Mouse (Mus musculus): Measurements from ENCODE around the gene Sspo. TPM values are rescaled to one million over a fixed set of nuclear protein-coding genes. Genes with fewer than 3 reads are reported as not detected.

The Sspo gene
- polyA plus RNA-seq, 1 experiment from 2014 or later: 0.15 TPM

GRCm38 (mm10) chr6:48536091-48536490 is 88.1 kb downstream of the Sspo start:
- no peak for DNase-seq (ENCODE audit: low spot score)
- Histone ChIP-seq H3K4me3 (ENCODE audit: low read depth, low read length) (no peak overlapping the region), H3K4me1 (ENCODE audit: control insufficient read depth, insufficient read depth, low read length) (peaks cover 7% of the 10 kb centered on the region), H3K27ac (ENCODE audit: low read depth, low read length) (no peak overlapping the region), H3K9me3 (ENCODE audit: control insufficient read depth, low read length) (no peaks in the 10 kb centered on the region), H3K9ac (ENCODE audit: low read length) (no peak overlapping the region), H3K36me3 (ENCODE audit: control insufficient read depth, insufficient read depth, low read length) (no peaks in the 10 kb centered on the region), H3K4me2 (ENCODE audit: low read depth) (no peak overlapping the region), H3K27me3 (ENCODE audit: control insufficient read depth, insufficient read depth, low read length) (no peaks in the 10 kb centered on the region)
- WGBS: 76% methylated on average over 4 of the region's 4 CpGs
- no peak for ATAC-seq (ENCODE audit: insufficient read depth, low FRiP score, low TSS enrichment)

- ATAC-seq (ENCODE audit: insufficient read depth, low FRiP score, low TSS enrichment) (peak; percentile 91), DNase-seq (ENCODE audit: low spot score) (peak; percentile 93)
- no peak within 1 kb of the TSS for H3K27ac ChIP-seq (ENCODE audit: low read depth, low read length)
- no peaks in the 10 kb centered on the region for H3K36me3 ChIP-seq (ENCODE audit: control insufficient read depth, insufficient read depth, low read length)
- no peaks in the 10 kb centered on the region for H3K9me3 ChIP-seq (ENCODE audit: control insufficient read depth, low read length)
- peak within 1 kb of the TSS; percentile 49 for H3K4me3 ChIP-seq (ENCODE audit: low read depth, low read length)
- peak within 1 kb of the TSS; percentile 69 for H3K4me2 ChIP-seq (ENCODE audit: low read depth)
- H3K9ac ChIP-seq (ENCODE audit: low read length): peak within 1 kb of the TSS; percentile 70
- peaks cover 7% of the 10 kb centered on the region for H3K4me1 ChIP-seq (ENCODE audit: control insufficient read depth, insufficient read depth, low read length)
- no peaks in the 10 kb centered on the region for H3K27me3 ChIP-seq (ENCODE audit: control insufficient read depth, insufficient read depth, low read length)
- 5% methylated on average over 38 of the region's 38 CpGs for WGBS
Measured at GRCm38 (mm10) chr6:48537105-48537954, 89.3 kb downstream of the Sspo start, which contains the start of gene Atp6v0e2. Gene Atp6v0e2, plus strand, starts transcription at chr6:48537615.

- ATAC-seq (ENCODE audit: insufficient read depth, low FRiP score, low TSS enrichment) (no peak), DNase-seq (ENCODE audit: low spot score) (peak; percentile 65)
- Histone ChIP-seq H3K4me3 (ENCODE audit: low read depth, low read length) (no peak overlapping the region), H3K9ac (ENCODE audit: low read length) (no peak overlapping the region), H3K27me3 (ENCODE audit: control insufficient read depth, insufficient read depth, low read length) (no peaks in the 10 kb centered on the region), H3K27ac (ENCODE audit: low read depth, low read length) (no peak overlapping the region), H3K9me3 (ENCODE audit: control insufficient read depth, low read length) (no peaks in the 10 kb centered on the region), H3K4me1 (ENCODE audit: control insufficient read depth, insufficient read depth, low read length) (peaks cover 7% of the 10 kb centered on the region), H3K36me3 (ENCODE audit: control insufficient read depth, insufficient read depth, low read length) (no peaks in the 10 kb centered on the region), H3K4me2 (ENCODE audit: low read depth) (no peak overlapping the region)
- 77% methylated on average over 4 of the region's 5 CpGs for WGBS
Measured at GRCm38 (mm10) chr6:48538841-48539737, 91.1 kb downstream of the Sspo start.

DNA sequence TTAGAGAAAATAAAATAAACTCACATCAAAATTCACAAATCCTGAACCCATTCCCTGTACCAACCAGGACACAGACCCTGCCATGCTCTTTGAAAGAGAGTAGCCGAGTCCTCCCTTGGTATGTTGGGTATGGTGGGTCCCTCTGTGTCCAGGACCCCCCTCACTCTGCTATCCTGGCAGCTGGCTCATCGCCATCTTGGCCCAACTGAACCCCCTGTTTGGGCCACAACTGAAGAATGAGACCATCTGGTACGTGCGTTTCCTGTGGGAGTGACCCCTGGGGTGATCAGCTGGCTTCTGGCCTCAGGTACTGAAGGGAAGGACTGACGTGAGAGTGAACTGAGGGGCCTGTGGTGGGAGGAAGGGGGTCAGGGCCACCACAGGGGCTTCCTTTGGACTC is 91.8 kb downstream of the Sspo start:
- H3K36me3 ChIP-seq (ENCODE audit: control insufficient read depth, insufficient read depth, low read length): no peaks in the 10 kb centered on the region
- 55% methylated on average over 5 of the region's 5 CpGs for WGBS
- ATAC-seq (ENCODE audit: insufficient read depth, low FRiP score, low TSS enrichment): no peak
- H3K9me3 ChIP-seq (ENCODE audit: control insufficient read depth, low read length): no peaks in the 10 kb centered on the region
- H3K27ac ChIP-seq (ENCODE audit: low read depth, low read length): no peak overlapping the region
- H3K4me2 ChIP-seq (ENCODE audit: low read depth): no peak overlapping the region
- H3K4me1 ChIP-seq (ENCODE audit: control insufficient read depth, insufficient read depth, low read length): peaks cover 7% of the 10 kb centered on the region
- no peaks in the 10 kb centered on the region for H3K27me3 ChIP-seq (ENCODE audit: control insufficient read depth, insufficient read depth, low read length)
- no peak for DNase-seq (ENCODE audit: low spot score)
- H3K4me3 ChIP-seq (ENCODE audit: low read depth, low read length): no peak overlapping the region
- no peak overlapping the region for H3K9ac ChIP-seq (ENCODE audit: low read length)

- Histone ChIP-seq H3K9me3 (ENCODE audit: control insufficient read depth, low read length) (no peaks in the 10 kb centered on the region), H3K9ac (ENCODE audit: low read length) (no peak overlapping the region), H3K36me3 (ENCODE audit: control insufficient read depth, insufficient read depth, low read length) (no peaks in the 10 kb centered on the region), H3K4me2 (ENCODE audit: low read depth) (no peak overlapping the region), H3K27me3 (ENCODE audit: control insufficient read depth, insufficient read depth, low read length) (no peaks in the 10 kb centered on the region), H3K4me1 (ENCODE audit: control insufficient read depth, insufficient read depth, low read length) (peaks cover 7% of the 10 kb centered on the region), H3K4me3 (ENCODE audit: low read depth, low read length) (no peak overlapping the region), H3K27ac (ENCODE audit: low read depth, low read length) (no peak overlapping the region)
- ATAC-seq (ENCODE audit: insufficient read depth, low FRiP score, low TSS enrichment) (no peak), DNase-seq (ENCODE audit: low spot score) (no peak)
- whole genome bisulfite sequencing: 47% methylated on average over 3 of the region's 3 CpGs
Measured at GRCm38 (mm10) chr6:48540721-48541120, 92.7 kb downstream of the Sspo start.

DNA sequence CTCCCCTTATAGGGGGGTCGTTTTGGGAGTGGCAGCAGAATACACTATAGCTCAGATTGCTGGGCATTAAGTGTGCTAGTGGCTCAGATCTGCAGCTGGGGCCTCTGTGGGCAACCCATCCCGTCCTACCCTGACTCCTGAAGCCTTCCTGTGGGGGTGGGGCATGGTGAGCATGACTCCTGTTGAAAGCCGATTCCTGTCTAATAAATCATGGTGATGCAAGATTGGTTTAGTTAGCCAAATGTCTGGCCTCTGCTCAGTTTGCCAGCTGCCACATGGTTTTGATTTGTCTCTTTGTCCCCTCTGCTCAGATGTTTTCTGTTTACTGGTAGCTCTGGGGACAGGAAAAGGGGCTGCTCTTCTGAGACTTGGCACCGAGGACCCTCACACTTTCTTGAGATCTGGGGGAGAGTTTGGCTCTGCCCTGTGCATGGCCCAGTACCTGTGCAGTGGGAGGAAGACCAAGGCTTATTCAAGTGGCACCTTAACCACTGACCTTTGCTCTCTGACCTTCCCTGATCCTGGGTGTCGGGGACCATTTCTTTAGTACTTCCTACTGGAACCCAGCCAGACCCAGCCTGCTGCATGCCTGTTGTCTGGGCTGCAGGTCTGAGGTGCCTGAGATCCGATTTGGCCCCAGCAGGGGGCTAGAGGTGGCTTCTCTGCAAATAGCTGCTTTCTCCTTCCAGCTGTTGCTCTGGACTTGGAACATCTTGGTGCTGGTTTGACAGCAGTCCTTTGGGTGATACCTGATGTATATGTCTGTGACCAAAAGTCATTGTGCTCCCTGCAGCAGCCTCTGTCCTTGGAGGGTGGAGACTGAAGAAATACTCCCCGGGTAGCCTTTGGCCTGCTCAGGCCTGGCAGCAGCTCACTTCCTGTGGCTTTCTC is 93.8 kb downstream of the Sspo start:
- Histone ChIP-seq H3K27me3 (ENCODE audit: control insufficient read depth, insufficient read depth, low read length) (no peaks in the 10 kb centered on the region), H3K27ac (ENCODE audit: low read depth, low read length) (0 out of 2 replicates have a peak overlapping the region, but pooled peaks have one; percentile 35), H3K9ac (ENCODE audit: low read length) (no peak overlapping the region), H3K4me2 (ENCODE audit: low read depth) (no peak overlapping the region), H3K4me3 (ENCODE audit: low read depth, low read length) (no peak overlapping the region), H3K9me3 (ENCODE audit: control insufficient read depth, low read length) (no peaks in the 10 kb centered on the region), H3K4me1 (ENCODE audit: control insufficient read depth, insufficient read depth, low read length) (peaks cover 7% of the 10 kb centered on the region), H3K36me3 (ENCODE audit: control insufficient read depth, insufficient read depth, low read length) (no peaks in the 10 kb centered on the region)
- 35% methylated on average over 7 of the region's 7 CpGs for WGBS
- ATAC-seq (ENCODE audit: insufficient read depth, low FRiP score, low TSS enrichment) (no peak), DNase-seq (ENCODE audit: low spot score) (peak; percentile 27)

DNA sequence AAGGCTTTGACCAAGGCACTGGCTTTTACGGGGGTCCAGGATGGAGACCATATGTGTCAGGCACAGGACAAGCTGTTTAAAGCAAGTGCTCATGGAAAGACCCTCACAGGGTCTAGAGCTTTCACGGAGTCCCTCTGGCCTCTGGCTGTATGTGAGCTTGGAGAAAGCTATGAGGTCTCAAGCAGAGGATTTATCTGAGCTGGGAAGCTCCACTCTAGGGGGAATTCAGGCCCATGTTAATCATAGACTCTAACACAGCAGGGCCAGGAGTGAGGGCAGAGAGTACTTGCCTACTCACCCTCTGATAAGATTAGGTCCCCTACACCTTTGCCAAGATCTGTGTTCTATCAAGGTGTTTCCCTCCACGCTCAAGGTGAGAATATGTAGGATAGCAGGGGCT is 94.6 kb downstream of the Sspo start:
- H3K4me2 ChIP-seq (ENCODE audit: low read depth): no peak overlapping the region
- WGBS: 82% methylated on average over 3 of the region's 3 CpGs
- ATAC-seq (ENCODE audit: insufficient read depth, low FRiP score, low TSS enrichment) (no peak), DNase-seq (ENCODE audit: low spot score) (no peak)
- no peaks in the 10 kb centered on the region for H3K27me3 ChIP-seq (ENCODE audit: control insufficient read depth, insufficient read depth, low read length)
- H3K27ac ChIP-seq (ENCODE audit: low read depth, low read length): no peak overlapping the region
- H3K9ac ChIP-seq (ENCODE audit: low read length): no peak overlapping the region
- H3K36me3 ChIP-seq (ENCODE audit: control insufficient read depth, insufficient read depth, low read length): no peaks in the 10 kb centered on the region
- no peaks in the 10 kb centered on the region for H3K9me3 ChIP-seq (ENCODE audit: control insufficient read depth, low read length)
- no peak overlapping the region for H3K4me3 ChIP-seq (ENCODE audit: low read depth, low read length)
- H3K4me1 ChIP-seq (ENCODE audit: control insufficient read depth, insufficient read depth, low read length): peaks cover 7% of the 10 kb centered on the region

GRCm38 (mm10) chr6:48545251-48545650 is 97.2 kb downstream of the Sspo start:
- Histone ChIP-seq H3K27ac (ENCODE audit: low read depth, low read length) (no peak overlapping the region), H3K4me3 (ENCODE audit: low read depth, low read length) (no peak overlapping the region), H3K27me3 (ENCODE audit: control insufficient read depth, insufficient read depth, low read length) (no peaks in the 10 kb centered on the region), H3K36me3 (ENCODE audit: control insufficient read depth, insufficient read depth, low read length) (no peaks in the 10 kb centered on the region), H3K4me2 (ENCODE audit: low read depth) (no peak overlapping the region), H3K9me3 (ENCODE audit: control insufficient read depth, low read length) (no peaks in the 10 kb centered on the region), H3K4me1 (ENCODE audit: control insufficient read depth, insufficient read depth, low read length) (no peaks in the 10 kb centered on the region; the same call in 1 of the 2 replicates), H3K9ac (ENCODE audit: low read length) (no peak overlapping the region)
- no peak for DNase-seq (ENCODE audit: low spot score)
- no peak for ATAC-seq (ENCODE audit: insufficient read depth, low FRiP score, low TSS enrichment)
- WGBS: 84% methylated on average over 5 of the region's 5 CpGs

Data from neural tube, embryonic 11.5 days (tissue).